Mouse (Mus musculus) liver, embryonic 11.5 days (tissue): Measurements from ENCODE around the gene Desi2. TPM values are rescaled to one million over a fixed set of nuclear protein-coding genes. Genes with fewer than 3 reads are reported as not detected.
"Not testable (repeated sequence)": the region's sequence is repeated elsewhere in the genome, so short reads cannot be mapped to it uniquely, and the experiment has no call there.

Source experiments
- ATAC-seq: fragments of 200-750 bp; cut with Nextera tagmentation; replicated peaks from 2 replicates; pipeline ENCODE4 v1.8.0; 2017; ENCODE audit warnings: moderate number of reproducible peaks, mild to moderate bottlenecking, moderate TSS enrichment, moderate library complexity; ENCODE audit not compliant: low FRiP score
- DNase-seq: peaks from one replicate; pipeline ENCODE4 v3.0.0-alpha.2; 2017; ENCODE audit warnings: low spot score
- H3K27ac ChIP-seq: fragments of 300-500 bp; sonication (generic); 2 replicates; pipeline ENCODE4 v1.5.1; 2014; ENCODE audit warnings: mild to moderate bottlenecking, low read depth, low read length, control low read depth
- H3K27me3 ChIP-seq: fragments of 300-500 bp; sonication (generic); replicated peaks from 2 replicates; pipeline ENCODE4 v1.6.1; 2014; ENCODE audit warnings: low read length, mixed read lengths; ENCODE audit not compliant: control insufficient read depth, insufficient read depth
- H3K36me3 ChIP-seq: fragments of 300-500 bp; sonication (generic); 2 replicates; pipeline ENCODE4 v1.6.1; 2014; ENCODE audit warnings: mild to moderate bottlenecking, low read length, moderate library complexity, mixed read lengths; ENCODE audit not compliant: control insufficient read depth, insufficient read depth
- H3K4me1 ChIP-seq: fragments of 300-500 bp; sonication (generic); replicated peaks from 2 replicates; pipeline ENCODE4 v1.6.1; 2014; ENCODE audit warnings: low read length, mixed read lengths; ENCODE audit not compliant: control insufficient read depth, insufficient read depth
- H3K4me2 ChIP-seq: fragments of 300-500 bp; sonication (generic); 2 replicates; pipeline ENCODE4 v1.6.1; 2014; ENCODE audit warnings: mild to moderate bottlenecking, control low read depth, moderate library complexity
- H3K4me3 ChIP-seq: fragments of 300-500 bp; sonication (generic); 2 replicates; pipeline ENCODE4 v1.5.1; 2014; ENCODE audit warnings: low read depth, low read length, control low read depth
- H3K9ac ChIP-seq: fragments of 300-500 bp; sonication (generic); 2 replicates; pipeline ENCODE4 v1.6.1; 2014; ENCODE audit warnings: low read depth, low read length, control low read depth
- H3K9me3 ChIP-seq: fragments of 300-500 bp; sonication (generic); 2 replicates; pipeline ENCODE4 v1.6.1; 2016; ENCODE audit warnings: low read length, inconsistent platforms, mixed read lengths; ENCODE audit not compliant: control insufficient read depth
- WGBS: fragments of 180-500 bp; shearing (Covaris S2); extraction: QIAGEN DNeasy Blood & Tissue Kit; methylation state at CpG from one replicate; pipeline ENCODE4 v1.1.7; 2014; 5-methylcytosine and 5-hydroxymethylcytosine counted together
- polyA plus RNA-seq: library from polyadenylated mRNA; unstranded; fragments of >200 nt; fragmentation: Nextera tagmentation; extraction: Ambion mirVana; gene quantifications from 2 replicates; pipeline ENCODE4 v1.2.1, GENCODE M21; 2014

Gene Desi2
- polyA plus RNA-seq, result 18.6 and 19.5 TPM in 2 replicates

DNA sequence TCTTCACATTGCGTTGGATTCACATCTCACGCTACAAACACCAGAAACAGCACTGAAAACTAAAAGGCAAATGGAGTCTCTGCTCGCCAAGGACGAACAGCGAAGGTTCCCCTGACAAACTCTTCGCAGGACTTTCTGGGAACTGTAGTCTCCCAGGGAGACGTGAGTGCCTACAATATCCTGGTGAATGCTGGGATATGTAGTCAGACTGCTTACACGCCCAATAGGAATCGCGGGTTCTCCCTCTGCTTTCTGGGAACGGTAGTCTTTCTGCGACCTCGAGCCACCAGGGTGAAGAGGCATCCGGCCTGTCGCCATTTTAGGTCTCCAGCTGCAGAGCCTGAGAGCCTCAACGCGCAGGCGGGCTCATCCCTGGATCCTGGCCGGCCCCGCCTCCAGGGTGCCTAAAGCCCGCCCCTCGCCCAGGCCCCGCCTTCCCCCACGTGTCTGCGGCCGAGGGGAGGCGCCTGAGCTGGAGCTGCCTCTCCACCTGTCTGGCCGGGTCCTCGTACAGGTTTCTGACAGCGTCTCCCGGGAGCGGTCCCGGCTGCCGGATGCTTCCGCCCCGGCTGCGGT lies at the start of gene Desi2:
Gene Desi2, plus strand, starts transcription at position 202 of the 576 bp plus-strand sequence.
- H3K27me3 ChIP-seq, H3K4me1 ChIP-seq, H3K36me3 ChIP-seq, H3K9me3 ChIP-seq, H3K27ac ChIP-seq: not testable (repeated sequence)
- ATAC-seq (peak; percentile 98), DNase-seq (peak; percentile 88)
- Histone ChIP-seq H3K9ac (peak within 1 kb of the TSS; percentile 70), H3K4me2 (peak within 1 kb of the TSS; percentile 88), H3K4me3 (peak within 1 kb of the TSS; percentile 67)
- WGBS, result under 1% methylated on average over 37 of the region's 37 CpGs

GRCm38 (mm10) chr1:178146513-178146912 lies 40.7 kb upstream of the Desi2 start:
- WGBS, result 30% methylated on average over 2 of the region's 2 CpGs
- not testable (repeated sequence) for H3K9me3 ChIP-seq, H3K4me1 ChIP-seq, H3K27ac ChIP-seq, H3K9ac ChIP-seq, H3K36me3 ChIP-seq, H3K4me2 ChIP-seq, H3K4me3 ChIP-seq, H3K27me3 ChIP-seq, DNase-seq, ATAC-seq

DNA sequence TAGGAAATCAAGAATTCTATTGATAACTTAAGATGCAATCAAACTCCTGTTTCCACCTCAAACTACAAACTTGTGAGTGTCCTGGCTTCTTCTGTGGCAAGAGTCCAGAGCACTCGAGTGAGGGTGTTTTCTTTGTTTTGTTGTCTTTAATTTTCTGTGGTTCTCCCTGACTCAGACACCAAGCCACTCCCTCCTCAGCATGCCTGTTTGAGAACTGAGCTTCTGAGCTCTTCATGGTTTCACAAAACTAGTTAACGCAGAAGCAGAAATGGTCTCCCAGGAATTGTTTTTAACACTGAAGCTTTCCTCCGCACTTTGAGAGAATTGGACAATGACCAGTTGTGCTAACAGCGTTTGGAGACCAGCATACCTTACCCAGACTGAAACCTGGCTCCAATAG lies 40.3 kb upstream of the Desi2 start:
- not testable (repeated sequence) for ATAC-seq, H3K4me3 ChIP-seq, H3K4me1 ChIP-seq, H3K27ac ChIP-seq, H3K4me2 ChIP-seq, H3K9me3 ChIP-seq, H3K27me3 ChIP-seq, H3K36me3 ChIP-seq, H3K9ac ChIP-seq, DNase-seq
- WGBS, result 80% methylated on average over 3 of the region's 4 CpGs

DNA sequence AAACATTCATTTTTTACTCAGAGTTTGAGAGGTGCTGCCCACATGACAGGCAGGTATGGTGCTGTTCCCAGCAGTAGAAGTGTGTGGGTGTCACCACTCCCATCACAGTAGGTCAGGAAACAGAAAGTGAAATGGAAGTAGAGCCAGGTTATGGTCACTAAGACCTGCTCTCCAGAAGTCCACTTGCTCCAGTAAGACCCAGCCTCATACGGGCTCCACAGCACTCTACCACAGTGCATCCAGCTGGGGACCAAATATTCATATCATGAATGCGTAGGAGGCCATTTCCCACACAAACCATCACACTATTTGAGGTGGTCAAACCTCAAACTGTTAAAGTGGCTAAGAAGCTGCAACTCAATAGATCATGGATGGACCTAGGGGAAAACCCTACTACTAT lies 5.0 kb upstream of the Desi2 start:
- WGBS, result 83% methylated on average over 2 of the region's 2 CpGs
- H3K9ac ChIP-seq, result no peak overlapping the region

GRCm38 (mm10) chr1:178185591-178185990 lies 1.6 kb upstream of the Desi2 start:
- Histone ChIP-seq H3K9ac (no peak overlapping the region), H3K4me3 (no peak overlapping the region), H3K36me3 (no peaks in the 10 kb centered on the region), H3K27ac (no peak overlapping the region), H3K27me3 (no peaks in the 10 kb centered on the region), H3K4me2 (no peak overlapping the region), H3K4me1 (peaks cover 7% of the 10 kb centered on the region), H3K9me3 (no peaks in the 10 kb centered on the region)
- DNase-seq (no peak), ATAC-seq (no peak)

More for the DNA sequence above, 5.0 kb upstream of the Desi2 start:
- Histone ChIP-seq H3K27ac (no peak overlapping the region), H3K4me3 (no peak overlapping the region), H3K4me2 (no peak overlapping the region), H3K27me3 (no peaks in the 10 kb centered on the region), H3K36me3 (no peaks in the 10 kb centered on the region), H3K9me3 (no peaks in the 10 kb centered on the region), H3K4me1 (no peaks in the 10 kb centered on the region)
- DNase-seq, result no peak
- no peak for ATAC-seq

GRCm38 (mm10) chr1:178187810-178188209 lies 593 bp downstream of the Desi2 start:
- not testable (repeated sequence) for DNase-seq, H3K27me3 ChIP-seq, H3K9me3 ChIP-seq, H3K36me3 ChIP-seq, H3K4me1 ChIP-seq, H3K27ac ChIP-seq
- peak overlapping the region; percentile 58 for H3K4me2 ChIP-seq
- 3% methylated on average over 21 of the region's 38 CpGs for WGBS
- ATAC-seq, result peak; percentile 57
- peak overlapping the region; percentile 70 for H3K9ac ChIP-seq
- peak overlapping the region; percentile 67 for H3K4me3 ChIP-seq

DNA sequence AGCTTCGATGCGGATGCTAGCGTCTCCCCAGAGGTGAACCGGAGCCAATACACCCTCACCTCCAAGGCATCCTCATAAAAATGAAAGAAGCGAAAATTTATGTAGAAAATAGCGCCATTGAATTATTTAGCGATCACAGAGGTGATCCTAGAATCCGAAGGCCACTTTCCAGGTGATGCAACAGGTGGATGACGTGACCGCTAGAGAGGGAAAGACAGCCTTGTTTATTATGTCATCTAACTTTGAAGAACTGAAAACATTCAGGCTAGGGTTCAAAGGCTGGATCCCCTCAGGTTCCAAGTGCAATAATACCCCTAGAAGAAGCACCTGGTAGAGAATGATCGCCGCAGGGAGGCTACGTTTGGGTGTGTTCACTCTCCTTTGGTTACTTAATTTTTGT lies 1.2 kb downstream of the Desi2 start:
- H3K9me3 ChIP-seq, result no peaks in the 10 kb centered on the region
- no peaks in the 10 kb centered on the region for H3K36me3 ChIP-seq
- ATAC-seq (no peak), DNase-seq (peak; percentile 35)
- H3K4me2 ChIP-seq, result peak overlapping the region; percentile 88
- peaks cover 7% of the 10 kb centered on the region for H3K4me1 ChIP-seq
- H3K27me3 ChIP-seq, result no peaks in the 10 kb centered on the region
- H3K9ac ChIP-seq, result peak overlapping the region; percentile 70
- peak overlapping the region; percentile 53 for H3K4me3 ChIP-seq
- H3K27ac ChIP-seq, result no peak overlapping the region
- 8% methylated on average over 12 of the region's 13 CpGs for WGBS

DNA sequence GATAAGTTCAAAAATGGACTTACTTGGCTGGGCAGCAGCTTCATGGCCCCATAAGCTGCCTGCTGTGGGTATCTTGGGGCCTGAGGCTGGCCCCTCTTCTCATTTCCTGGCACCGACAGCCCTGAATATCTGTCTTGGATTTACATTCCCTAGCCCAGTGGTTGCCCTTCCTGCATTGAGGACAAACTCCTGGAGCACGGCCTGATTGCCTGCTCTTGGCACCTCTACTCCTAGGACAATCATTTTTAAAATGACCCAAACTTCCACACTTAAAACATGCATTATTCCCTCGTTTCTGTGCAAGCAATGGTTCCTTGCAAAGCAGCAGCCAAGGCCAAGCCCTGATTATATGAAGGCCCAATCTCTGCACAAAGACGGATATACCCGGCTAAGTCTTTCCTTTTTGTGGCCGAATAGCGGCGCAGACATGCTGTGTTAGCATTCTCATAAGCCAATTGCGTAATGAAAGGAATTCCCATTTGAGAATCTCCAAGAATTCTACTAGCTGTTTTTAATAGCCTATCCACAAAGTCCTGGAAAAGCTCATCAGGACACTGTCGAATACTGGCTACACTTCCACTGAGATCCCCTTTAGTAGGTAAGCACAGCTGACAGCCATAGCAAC lies 18.6 kb downstream of the Desi2 start:
- Histone ChIP-seq H3K27me3 (no peaks in the 10 kb centered on the region), H3K9me3 (no peaks in the 10 kb centered on the region), H3K27ac (no peak overlapping the region), H3K4me2 (no peak overlapping the region), H3K4me3 (no peak overlapping the region), H3K4me1 (no peaks in the 10 kb centered on the region), H3K9ac (no peak overlapping the region), H3K36me3 (no peaks in the 10 kb centered on the region)
- ATAC-seq (no peak), DNase-seq (no peak)
- 87% methylated on average over 10 of the region's 10 CpGs for WGBS

DNA sequence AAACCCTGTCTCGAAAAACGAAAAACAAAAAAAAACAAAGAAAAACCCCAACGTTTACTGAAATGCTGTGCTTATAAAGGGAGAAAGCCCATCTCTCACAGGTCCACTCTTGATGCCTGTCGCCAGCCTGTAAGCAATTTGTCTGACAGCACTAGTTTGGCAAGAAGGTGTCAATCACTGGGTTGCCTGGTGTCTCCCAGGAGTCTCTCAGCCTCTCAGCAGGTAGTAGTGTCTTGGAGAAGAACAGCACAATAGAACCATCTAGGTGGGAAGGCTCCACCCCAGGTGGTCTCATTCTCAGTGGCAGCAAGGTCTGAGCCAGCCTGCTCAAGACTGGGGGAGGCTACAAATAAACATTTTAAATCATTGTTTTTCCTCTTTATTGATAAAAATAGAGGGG lies 20.6 kb downstream of the Desi2 start:
- ATAC-seq, result not testable (repeated sequence)

More for the DNA sequence above, 20.6 kb downstream of the Desi2 start:
- not testable (repeated sequence) for DNase-seq, H3K36me3 ChIP-seq, H3K4me3 ChIP-seq, H3K4me2 ChIP-seq, H3K9ac ChIP-seq, H3K4me1 ChIP-seq, H3K27ac ChIP-seq, H3K9me3 ChIP-seq, H3K27me3 ChIP-seq
- WGBS, result 75% methylated on average over 4 of the region's 4 CpGs
